Mouse (Mus musculus) lung, adult 2 months (tissue): ENCODE measurements around the gene C87414. TPM values are rescaled to one million over a fixed set of nuclear protein-coding genes. Genes with fewer than 3 reads are reported as not detected.
"Not testable (repeated sequence)": the region's sequence is repeated elsewhere in the genome, so short reads cannot be mapped to it uniquely, and the experiment has no call there.

Experiments
- DNase-seq: peaks from one replicate; pipeline ENCODE4 v3.0.0; 2022
- H3K4me1 ChIP-seq: fragments of 200-500 bp; 2 replicates; pipeline ENCODE4 v1.6.1; 2011; ENCODE audit warnings: low read length; ENCODE audit not compliant: control insufficient read depth, insufficient read depth
- H3K4me3 ChIP-seq: fragments of 200-500 bp; replicated peaks from 2 replicates; pipeline ENCODE3; 2011; ENCODE audit warnings: low read depth, mild to moderate bottlenecking, control low read depth, low read length; ENCODE audit errors: extremely low read depth
- WGBS: fragments of 180-500 bp; shearing (Covaris S2); methylation state at CpG from one replicate; pipeline ENCODE4 v1.1.7; 2018; 5-methylcytosine and 5-hydroxymethylcytosine counted together
- polyA plus RNA-seq: library from polyadenylated mRNA; depleted of rRNA; stranded (reverse); fragments of >200 nt; gene quantifications from 2 replicates; pipeline ENCODE4 v1.2.3, GENCODE M21; 2012; rRNA removed

C87414 gene
- not detected in 2 replicates for polyA plus RNA-seq

DNA sequence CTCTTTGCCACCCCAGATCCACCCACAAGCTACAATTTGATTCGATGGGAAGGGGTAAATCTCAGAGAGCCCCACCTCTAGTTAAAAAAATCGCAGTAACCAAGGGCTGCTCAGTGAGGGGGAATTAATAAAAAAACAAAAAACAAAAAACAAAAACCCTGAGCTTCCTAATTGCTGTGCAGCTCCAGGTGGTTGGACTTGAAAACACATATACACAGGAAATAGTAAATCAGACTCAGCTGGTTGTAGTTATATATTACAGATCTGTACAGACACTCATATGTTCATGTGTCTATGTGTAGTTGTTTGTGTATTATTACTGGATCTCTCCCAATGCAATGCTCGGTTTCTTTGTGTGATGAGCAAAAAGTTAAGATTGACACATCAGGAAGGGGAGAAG is at the start of gene C87414:
C87414 (minus strand) TSS at position 101 of the 400 bp plus-strand sequence.
- 88% methylated on average over 1 of the region's 3 CpGs for WGBS
- not testable (repeated sequence) for H3K4me3 ChIP-seq, H3K4me1 ChIP-seq, DNase-seq

DNA sequence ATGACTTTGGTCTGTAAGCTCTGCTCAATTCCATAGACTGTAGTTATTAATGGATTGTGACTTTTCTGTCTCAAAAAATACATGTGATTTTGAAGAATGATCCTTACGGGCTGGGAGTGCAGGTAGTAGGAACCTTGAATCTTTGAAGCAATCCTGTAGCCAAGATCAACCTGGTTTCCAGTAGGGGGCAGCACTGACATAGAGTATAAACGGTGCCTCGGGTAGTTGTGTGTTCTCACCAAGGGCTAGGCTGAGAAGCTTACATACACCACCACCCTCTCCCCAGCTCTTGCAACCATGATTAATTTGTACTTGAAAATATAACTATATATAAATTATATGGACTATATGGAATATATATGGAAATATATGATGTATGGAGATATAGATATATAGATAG is 13.3 kb upstream of the C87414 start:
- 71% methylated on average over 3 of the region's 3 CpGs for WGBS
- not testable (repeated sequence) for H3K4me1 ChIP-seq, DNase-seq, H3K4me3 ChIP-seq

Other genes with a start within 250 kb of the C87414 start
- not detected in 2 replicates for gene Gm16427, start 131.4 kb downstream of the C87414 start, polyA plus RNA-seq
- gene Gm7792, start 172.2 kb upstream of the C87414 start, polyA plus RNA-seq = not detected in 2 replicates